Mouse (Mus musculus): ENCODE data around the gene Rrp36.

Gene Rrp36

GRCm38 (mm10) chr17:46673850-46674529 is at the start of gene Rrp36:
Rrp36 (minus strand) TSS chr17:46674352.
- peak; percentile 92 to 95 for DNase-seq

GRCm38 (mm10) chr17:46721077-46721476 is 46.9 kb upstream of the Rrp36 start:
- no peak for DNase-seq

GRCm38 (mm10) chr17:46714756-46715481 is 40.8 kb upstream of the Rrp36 start:
- no peak for DNase-seq

GRCm38 (mm10) chr17:46713849-46714248 is 39.7 kb upstream of the Rrp36 start:
- no peak for DNase-seq

- no peak for DNase-seq
These were observed 38.3 kb upstream of the Rrp36 start for GRCm38 (mm10) chr17:46712442-46712841.

- peak; percentile 65 to 75 for DNase-seq
These were observed 37.6 kb upstream of the Rrp36 start for GRCm38 (mm10) chr17:46711612-46712271.

- DNase-seq = peak; percentile 97 to 98
These were observed 36.9 kb upstream of the Rrp36 start, which contains the start of gene Pex6 for GRCm38 (mm10) chr17:46710959-46711597. Pex6 (plus strand) TSS chr17:46711463.

GRCm38 (mm10) chr17:46706375-46707089 is 32.4 kb upstream of the Rrp36 start:
- no peak for DNase-seq

GRCm38 (mm10) chr17:46704887-46705835 is 31.0 kb upstream of the Rrp36 start, which contains the start of gene Ppp2r5d:
Ppp2r5d (minus strand) TSS chr17:46705111.
- peak; percentile 95 to 97 for DNase-seq

- peak; percentile 43 to 47 for DNase-seq
These were observed 30.1 kb upstream of the Rrp36 start for GRCm38 (mm10) chr17:46703971-46704886.

- no peak for DNase-seq
These were observed 28.4 kb upstream of the Rrp36 start for GRCm38 (mm10) chr17:46702506-46702905.

GRCm38 (mm10) chr17:46702100-46702499 is 27.9 kb upstream of the Rrp36 start:
- DNase-seq = no peak

- no peak for DNase-seq
These were observed 27.3 kb upstream of the Rrp36 start for GRCm38 (mm10) chr17:46701489-46701888.

GRCm38 (mm10) chr17:46699912-46700311 is 25.8 kb upstream of the Rrp36 start:
- no peak for DNase-seq

GRCm38 (mm10) chr17:46699245-46699644 is 25.1 kb upstream of the Rrp36 start:
- no peak for DNase-seq

- DNase-seq = no peak
These were observed 24.4 kb upstream of the Rrp36 start for GRCm38 (mm10) chr17:46698515-46698914.

- no peak for DNase-seq
These were observed 20.4 kb upstream of the Rrp36 start for GRCm38 (mm10) chr17:46694517-46695063.

GRCm38 (mm10) chr17:46691390-46691789 is 17.2 kb upstream of the Rrp36 start:
- no peak for DNase-seq

- DNase-seq = no peak
These were observed 16.5 kb upstream of the Rrp36 start for GRCm38 (mm10) chr17:46690665-46691064.

GRCm38 (mm10) chr17:46685913-46686312 is 11.8 kb upstream of the Rrp36 start:
- no peak for DNase-seq
